Mouse (Mus musculus) right cerebral cortex, postnatal 14 days (tissue): ENCODE measurements at regions not wholly inside any gene's neighbourhood (a gene's known extent, or its start where the extent isn't known, plus 50 kb on each side); places are given as distances from the start of the nearest gene placed in this dataset.

Experiments used
- DNase-seq: peaks from one replicate; pipeline ENCODE4 v3.0.0; 2022

- DNase-seq, result no peak
Observed at GRCm38 (mm10) chr6:81586441-81587117, 336.9 kb upstream of the Gcfc2 start.

DNA sequence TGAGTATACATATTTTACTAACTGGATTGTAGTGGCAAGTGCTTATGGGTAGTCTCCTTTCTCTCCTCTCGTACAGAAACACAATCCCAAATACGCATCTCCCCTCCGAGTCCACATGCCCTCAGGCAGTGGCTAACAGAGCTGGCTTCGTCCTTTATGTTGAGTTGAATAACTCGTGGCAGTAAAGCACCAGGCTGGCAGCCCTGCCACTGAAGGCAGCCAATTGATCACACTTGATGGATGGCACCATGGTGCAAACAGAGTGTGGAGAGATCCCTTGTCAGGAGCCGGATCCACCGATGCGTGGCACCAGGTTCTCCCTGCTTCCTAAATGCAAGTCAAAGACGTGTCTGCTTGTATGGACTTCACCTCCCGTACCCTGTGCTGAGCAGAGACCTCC, 333.7 kb upstream of the Gcfc2 start:
- no peak for DNase-seq

DNA sequence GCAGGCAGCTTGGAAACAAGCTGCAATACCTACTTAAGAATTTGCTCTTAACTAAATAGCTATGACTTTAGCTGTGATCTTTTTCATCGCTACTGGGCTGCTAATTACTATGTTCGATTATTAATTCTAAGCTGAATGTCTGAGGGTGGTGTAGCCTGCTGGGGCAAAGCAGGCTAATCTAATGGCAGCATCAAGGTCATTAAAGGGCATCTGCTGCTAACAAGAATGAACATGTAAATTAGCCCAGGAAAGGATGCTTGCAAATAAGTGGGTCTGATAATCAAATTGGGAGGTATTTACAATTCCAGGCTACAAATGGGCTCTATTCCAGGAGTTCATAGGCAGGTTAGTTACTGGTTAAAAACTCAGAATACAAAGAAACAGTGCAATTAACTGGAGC, 327.5 kb upstream of the Gcfc2 start:
- DNase-seq, result no peak

- no peak for DNase-seq
Observed at GRCm38 (mm10) chr6:81608637-81609036, 314.8 kb upstream of the Gcfc2 start.

DNA sequence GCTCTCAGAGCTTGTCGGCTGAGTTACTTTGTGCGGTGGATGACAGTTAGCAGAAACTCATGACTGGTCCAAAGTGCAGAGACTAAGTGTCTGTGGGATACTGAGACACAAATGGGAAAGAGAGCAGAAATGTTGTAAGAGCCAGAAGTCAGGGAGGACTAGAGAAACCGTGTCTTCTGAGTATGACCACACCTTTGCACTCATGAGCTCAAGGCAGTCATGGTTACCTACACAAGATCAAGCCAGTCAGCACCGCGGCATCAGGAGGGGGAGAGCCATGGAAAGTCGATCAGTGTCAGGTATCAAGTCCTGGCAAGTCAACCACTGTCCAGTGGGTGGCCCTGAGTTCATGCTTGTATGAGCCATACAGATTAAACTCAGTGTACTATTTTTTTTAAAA, 311.5 kb upstream of the Gcfc2 start:
- no peak for DNase-seq

DNA sequence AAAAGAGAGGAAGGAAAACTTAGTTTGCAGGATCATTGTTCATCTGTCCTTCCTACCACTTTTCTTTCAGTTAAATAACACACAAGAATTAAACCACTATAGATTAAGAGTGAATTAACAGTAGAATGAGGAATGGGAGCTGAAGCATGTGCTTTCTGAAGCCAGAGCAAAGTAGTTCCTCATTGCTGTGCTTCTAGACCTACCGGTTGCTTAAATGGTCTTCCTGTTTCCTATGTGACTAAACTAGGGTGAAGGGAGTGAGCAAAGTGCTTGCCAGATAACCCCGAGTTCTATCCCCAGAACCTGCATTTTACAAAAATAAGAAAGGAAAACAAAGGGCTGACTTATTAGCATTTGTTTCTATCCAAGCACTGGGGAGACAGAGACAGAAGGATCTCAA, 305.5 kb upstream of the Gcfc2 start:
- no peak for DNase-seq

DNA sequence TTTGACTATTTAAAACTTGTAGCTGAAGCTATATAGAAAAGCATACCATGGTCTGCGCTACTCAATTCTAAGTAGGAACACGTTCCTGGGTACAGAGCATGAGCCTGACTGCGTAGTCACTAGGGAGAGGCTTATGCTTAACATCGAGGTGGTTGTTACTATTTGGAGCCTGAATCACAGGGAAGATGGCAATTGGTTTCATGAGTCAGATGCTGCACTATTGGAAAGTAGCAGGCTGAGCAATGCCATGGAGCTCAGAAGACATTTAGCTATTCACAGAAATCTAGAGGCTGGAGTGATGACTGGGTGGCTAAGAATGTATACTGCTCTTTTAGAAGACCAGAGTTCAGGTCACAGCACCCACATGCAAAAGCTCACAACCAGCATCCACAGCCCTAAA, 302.4 kb upstream of the Gcfc2 start:
- DNase-seq, result no peak

DNA sequence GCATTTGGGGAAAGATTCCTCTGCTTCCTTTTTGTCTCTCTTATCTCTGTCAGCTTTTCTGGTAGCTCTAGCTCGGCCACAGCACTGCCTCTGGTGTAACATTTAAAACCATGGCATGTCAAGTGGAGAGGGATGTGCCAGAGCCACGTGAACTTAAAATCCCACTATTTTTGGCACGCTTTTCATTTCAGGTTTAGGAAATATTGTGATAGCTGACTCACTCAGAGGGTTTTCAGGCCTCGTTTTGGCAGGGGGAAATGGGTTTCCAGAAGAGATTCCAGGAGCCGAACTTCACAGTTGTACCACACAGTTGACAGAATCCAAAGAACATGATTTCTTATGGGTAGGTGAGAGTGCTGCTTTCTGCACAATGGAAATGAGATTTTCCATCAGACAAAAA, 300.8 kb upstream of the Gcfc2 start:
- no peak for DNase-seq

DNA sequence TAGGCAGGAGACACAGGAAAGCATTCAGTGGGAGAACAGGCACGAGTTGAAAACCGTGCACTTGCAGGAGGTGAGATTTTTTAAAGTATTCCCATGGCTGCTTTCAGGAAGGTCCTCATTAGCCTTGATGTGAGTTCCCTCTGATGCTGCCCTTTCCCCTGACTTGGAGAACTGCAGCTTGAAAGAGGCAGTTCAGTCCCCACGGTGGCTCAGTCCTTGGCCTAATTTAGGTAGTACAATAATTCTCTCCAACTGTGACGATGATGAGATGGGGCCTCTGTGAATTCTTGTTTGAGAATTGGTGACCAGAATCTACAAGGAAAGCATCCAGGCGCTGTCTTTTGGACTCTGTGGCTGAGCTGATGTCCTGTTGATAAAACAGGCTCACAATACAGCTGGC, 298.5 kb upstream of the Gcfc2 start:
- DNase-seq, result no peak

- DNase-seq, result no peak
Observed at GRCm38 (mm10) chr6:81633586-81633985, 289.9 kb upstream of the Gcfc2 start.

GRCm38 (mm10) chr6:81647615-81648375, 275.7 kb upstream of the Gcfc2 start:
- DNase-seq, result no peak

- DNase-seq, result no peak
Observed at GRCm38 (mm10) chr6:81651856-81652255, 271.6 kb upstream of the Gcfc2 start.

- DNase-seq, result no peak
Observed at GRCm38 (mm10) chr6:81655205-81655604, 268.3 kb upstream of the Gcfc2 start.

GRCm38 (mm10) chr6:81660478-81661395, 262.7 kb upstream of the Gcfc2 start:
- DNase-seq, result no peak

DNA sequence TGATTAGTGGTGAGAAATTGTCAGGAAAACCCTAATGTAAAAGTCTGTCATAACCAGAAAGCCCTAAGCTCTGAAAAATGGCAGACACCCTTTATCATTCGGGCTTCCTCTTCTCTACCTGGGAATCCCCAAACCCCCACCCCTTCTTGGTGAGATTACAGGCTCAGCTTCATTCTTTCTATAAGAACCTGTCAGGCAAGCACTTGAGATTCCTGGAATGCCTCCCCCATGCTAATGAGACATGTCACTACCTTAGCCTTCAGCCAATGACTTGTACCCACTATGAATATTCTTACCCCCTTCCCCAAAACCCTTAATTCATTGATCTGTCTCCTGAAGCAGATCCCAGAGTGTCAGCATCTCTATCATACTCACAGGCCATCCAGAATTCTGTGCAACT, 254.5 kb upstream of the Gcfc2 start:
- no peak for DNase-seq

DNA sequence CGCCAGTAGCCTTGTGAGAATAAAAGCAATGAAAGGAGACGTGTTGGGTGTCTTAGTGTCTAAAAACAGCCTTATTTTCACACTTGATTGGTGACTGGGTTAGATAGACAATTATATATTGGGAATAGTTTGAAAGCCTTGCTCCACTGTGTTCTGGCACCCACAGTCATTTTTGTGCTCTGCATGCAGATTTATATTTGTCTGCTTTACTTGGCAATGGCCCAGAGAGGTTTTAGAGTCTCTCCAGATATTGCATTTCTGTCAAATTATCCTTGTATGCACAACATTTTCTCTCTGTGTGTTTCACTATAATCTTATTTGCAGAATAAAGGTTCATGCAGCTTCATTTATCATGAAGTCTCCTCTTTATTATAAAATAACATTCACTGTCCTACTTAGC, 250.2 kb upstream of the Gcfc2 start:
- DNase-seq, result no peak

GRCm38 (mm10) chr6:81697284-81697683, 226.2 kb upstream of the Gcfc2 start:
- no peak for DNase-seq

DNA sequence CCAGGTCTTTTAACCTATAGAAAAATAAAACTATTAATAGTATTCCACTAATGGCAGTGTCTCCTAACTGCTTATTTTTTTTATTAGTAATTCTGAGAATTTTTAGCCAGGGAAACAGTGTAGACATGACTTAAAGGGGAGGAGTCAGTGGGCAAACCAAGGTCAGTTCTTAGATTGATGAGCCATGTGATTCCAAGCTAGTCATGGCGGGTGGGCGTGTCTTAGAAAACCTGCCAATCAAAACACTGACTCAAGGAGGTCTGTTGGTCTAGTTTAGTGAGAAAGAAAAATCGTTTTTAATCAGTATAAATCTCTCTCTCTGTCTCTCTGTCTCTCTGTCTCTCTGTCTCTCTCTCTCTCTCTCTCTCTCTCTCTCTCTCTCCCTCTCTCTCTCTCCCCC, 225.3 kb upstream of the Gcfc2 start:
- DNase-seq, result no peak

GRCm38 (mm10) chr6:81714867-81715266, 208.6 kb upstream of the Gcfc2 start:
- DNase-seq, result no peak

GRCm38 (mm10) chr6:81716371-81716770, 207.1 kb upstream of the Gcfc2 start:
- DNase-seq, result no peak

DNA sequence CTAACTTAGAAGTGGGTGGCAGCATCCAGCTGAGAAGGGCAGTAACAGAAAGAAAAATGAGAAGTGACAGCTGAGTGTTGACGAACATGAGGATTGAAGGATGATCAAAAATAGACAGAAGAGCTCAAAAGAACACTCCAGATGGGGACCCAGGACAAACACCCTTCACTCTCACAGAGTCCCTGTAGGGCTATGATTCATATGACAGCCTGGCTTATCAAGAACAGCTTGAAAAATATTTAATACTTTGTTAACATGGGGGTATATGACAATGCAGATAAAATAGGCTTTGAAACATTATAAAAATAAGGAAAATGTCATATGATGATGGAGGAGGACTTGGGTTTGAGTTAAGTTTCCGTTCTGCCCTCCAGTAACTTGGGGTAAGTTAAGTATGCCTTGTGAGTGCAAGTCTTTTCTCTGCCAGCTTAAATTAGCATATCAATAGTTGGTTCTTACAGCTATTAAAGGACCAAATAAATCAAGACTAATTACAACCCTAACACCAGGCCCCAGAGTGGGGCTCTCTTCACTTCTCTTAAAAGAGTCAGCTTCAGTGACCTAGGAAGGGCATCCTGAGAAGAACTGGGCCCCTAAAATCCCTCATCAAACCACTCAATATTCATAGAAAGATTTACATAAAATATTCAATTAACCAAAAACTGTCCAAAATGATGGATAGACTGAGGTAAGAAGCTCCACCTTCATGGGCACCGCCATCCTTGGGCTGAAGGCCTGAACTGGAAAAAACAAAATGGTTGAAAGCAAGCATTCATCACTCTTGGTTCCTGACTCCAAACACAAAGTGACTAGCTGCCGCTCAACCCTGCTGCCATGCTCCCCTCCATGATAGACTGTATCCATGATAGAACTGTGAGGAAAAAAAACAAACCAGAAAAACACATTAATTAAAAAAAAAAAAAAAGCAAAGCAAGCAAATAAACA, 198.6 kb upstream of the Gcfc2 start:
- DNase-seq, result no peak

- no peak for DNase-seq
Observed at GRCm38 (mm10) chr6:81731631-81732030, 191.8 kb upstream of the Gcfc2 start.

DNA sequence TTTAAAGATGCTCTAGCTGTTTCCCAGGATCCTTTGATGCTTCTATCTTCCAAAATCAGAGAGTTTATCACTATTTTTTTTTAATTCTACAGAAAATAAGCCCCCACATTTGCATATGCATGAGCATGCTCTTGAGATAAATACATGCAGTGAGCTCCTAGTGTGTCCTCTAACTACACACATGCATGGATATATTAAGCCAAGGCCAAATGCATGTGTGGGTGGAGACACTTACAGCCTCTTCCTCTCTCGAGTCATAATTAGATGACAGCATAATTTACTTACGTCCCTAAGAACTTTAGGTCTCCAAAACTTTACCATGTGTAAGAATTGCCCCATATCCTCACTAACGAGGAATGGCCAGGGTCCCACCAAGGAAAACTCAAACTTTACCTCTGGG, 189.9 kb upstream of the Gcfc2 start:
- no peak for DNase-seq
